Mouse (Mus musculus) MEL (cell line): Measurements from ENCODE around the gene Pld5. TPM values are rescaled to one million over a fixed set of nuclear protein-coding genes. Genes with fewer than 3 reads are reported as not detected.

Experiments
- DNase-seq: peaks from one replicate; pipeline ENCODE4 v3.0.0; 2011; ENCODE audit warnings: low read depth, low spot score
- H3K27ac ChIP-seq: 2 replicates; pipeline ENCODE4 v1.5.1; 2012; ENCODE audit warnings: low read depth, mild to moderate bottlenecking, control low read depth, low read length, moderate library complexity; ENCODE audit not compliant: control insufficient read depth
- H3K27me3 ChIP-seq, 2 experiments: fragments of 150-350 bp in 1 of 2; sonication (generic) in 1 of 2; 2 replicates each; pipeline ENCODE4 v1.6.1; 2012; ENCODE audit warnings: low read length in 2 of 2, mild to moderate bottlenecking in 2 of 2, improper control_type of control experiment in 1 of 2, moderate library complexity in 1 of 2; ENCODE audit not compliant: insufficient read depth in 2 of 2, control insufficient read depth in 1 of 2
- H3K36me3 ChIP-seq, 2 experiments: 2 replicates each; pipeline ENCODE4 v1.6.1; 2012 to 2014; ENCODE audit warnings: low read length in 2 of 2, improper control_type of control experiment in 1 of 2, inconsistent platforms in 1 of 2, mild to moderate bottlenecking in 1 of 2; ENCODE audit not compliant: insufficient read depth in 2 of 2, control insufficient read depth in 1 of 2
- H3K4me1 ChIP-seq, 2 experiments: fragments of 150-350 bp in 1 of 2; sonication (generic) in 1 of 2; 2 replicates each; pipeline ENCODE4 v1.6.1; 2012; ENCODE audit warnings: low read length in 2 of 2, improper control_type of control experiment in 1 of 2, mild to moderate bottlenecking in 1 of 2; ENCODE audit not compliant: insufficient read depth in 2 of 2, control insufficient read depth in 1 of 2
- H3K4me3 ChIP-seq, 2 experiments: fragments of 150-350 bp in 1 of 2; sonication (generic) in 1 of 2; 2 replicates each; pipeline ENCODE4 v1.5.1; 2012; ENCODE audit warnings: low read depth in 2 of 2, low read length in 2 of 2, mild to moderate bottlenecking in 2 of 2, moderate library complexity in 2 of 2, control low read depth in 1 of 2, improper control_type of control experiment in 1 of 2; ENCODE audit not compliant: control insufficient read depth in 1 of 2, insufficient read depth in 1 of 2
- H3K79me2 ChIP-seq: 2 replicates; pipeline ENCODE4 v1.6.1; 2012; ENCODE audit warnings: mild to moderate bottlenecking, low read length, moderate library complexity; ENCODE audit not compliant: control insufficient read depth, poor library complexity, insufficient read depth
- H3K9ac ChIP-seq: 2 replicates; pipeline ENCODE4 v1.6.1; 2012; ENCODE audit warnings: low read depth, mild to moderate bottlenecking, control low read depth, low read length, moderate library complexity; ENCODE audit not compliant: control insufficient read depth, poor library complexity, severe bottlenecking
- H3K9me3 ChIP-seq: fragments of 150-350 bp; sonication (generic); replicated peaks from 2 replicates; pipeline ENCODE4 v1.6.1; 2012; ENCODE audit warnings: mild to moderate bottlenecking, low read length, improper control_type of control experiment, moderate library complexity; ENCODE audit not compliant: insufficient read depth
- BHLHE40 ChIP-seq: IDR thresholded peaks from 2 replicates; pipeline ENCODE4 v1.6.1; 2012; ENCODE audit warnings: low read depth, mild to moderate bottlenecking, inconsistent platforms, low read length, improper control_type of control experiment, borderline replicate concordance
- CHD1 ChIP-seq: IDR thresholded peaks from 2 replicates; pipeline ENCODE4 v1.6.1; 2012; ENCODE audit warnings: low read depth, mild to moderate bottlenecking, inconsistent platforms, low read length, improper control_type of control experiment
- CHD2 ChIP-seq: IDR thresholded peaks from 2 replicates; pipeline ENCODE4 v1.6.1; 2011; ENCODE audit warnings: low read length, improper control_type of control experiment
- CTCF ChIP-seq, 3 experiments: IDR thresholded peaks in 2 of 3; conservative IDR thresholded peaks in 1 of 3; 2 replicates each; pipeline ENCODE4 v1.5.1; 2011 to 2012; ENCODE audit warnings: low read length in 3 of 3, low read depth in 2 of 3, mild to moderate bottlenecking in 2 of 3, improper control_type of control experiment in 1 of 3, inconsistent platforms in 1 of 3, mixed read lengths in 1 of 3, moderate library complexity in 1 of 3; ENCODE audit not compliant: control insufficient read depth in 1 of 3, insufficient read depth in 1 of 3, poor library complexity in 1 of 3, severe bottlenecking in 1 of 3
- GABPA ChIP-seq: IDR thresholded peaks from 2 replicates; pipeline ENCODE4 v1.6.1; 2012; ENCODE audit warnings: low read depth, mild to moderate bottlenecking, inconsistent platforms, low read length, improper control_type of control experiment, moderate library complexity
- JUND ChIP-seq: IDR thresholded peaks from 2 replicates; pipeline ENCODE4 v1.6.1; 2011; ENCODE audit warnings: low read depth, mild to moderate bottlenecking, improper control_type of control experiment, low read length
- KAT2A ChIP-seq: conservative IDR thresholded peaks from 2 replicates; pipeline ENCODE4 v1.6.1; 2012; ENCODE audit warnings: low read depth, low read length, improper control_type of control experiment, inconsistent platforms
- MAFK ChIP-seq: IDR thresholded peaks from 2 replicates; pipeline ENCODE4 v1.6.1; 2011; ENCODE audit warnings: low read depth, mild to moderate bottlenecking, low read length, improper control_type of control experiment, borderline replicate concordance
- MAZ ChIP-seq: IDR thresholded peaks from 2 replicates; pipeline ENCODE4 v1.6.1; 2012; ENCODE audit warnings: low read depth, mild to moderate bottlenecking, inconsistent platforms, low read length, improper control_type of control experiment
- MEF2A ChIP-seq: IDR thresholded peaks from 2 replicates; pipeline ENCODE4 v1.6.1; 2014; ENCODE audit warnings: low read depth, mild to moderate bottlenecking, inconsistent platforms, low read length, improper control_type of control experiment; ENCODE audit not compliant: poor library complexity, insufficient replicate concordance, severe bottlenecking; ENCODE audit errors: extremely low read depth
- MXI1 ChIP-seq: IDR thresholded peaks from 2 replicates; pipeline ENCODE4 v1.6.1; 2011; ENCODE audit warnings: mild to moderate bottlenecking, low read depth, low read length, improper control_type of control experiment
- MYC ChIP-seq: IDR thresholded peaks from 2 replicates; pipeline ENCODE4 v1.6.1; 2011; ENCODE audit warnings: low read depth, mild to moderate bottlenecking, low read length, improper control_type of control experiment, moderate library complexity
- NELFE ChIP-seq: IDR thresholded peaks from 2 replicates; pipeline ENCODE4 v1.6.1; 2011; ENCODE audit warnings: low read depth, low read length, improper control_type of control experiment
- POLR2AphosphoS2 ChIP-seq: IDR thresholded peaks from 2 replicates; pipeline ENCODE4 v1.6.1; 2011; ENCODE audit warnings: low read length, improper control_type of control experiment
- POLR2AphosphoS5 ChIP-seq: IDR thresholded peaks from 2 replicates; pipeline ENCODE4 v1.6.1; 2012; ENCODE audit warnings: low read depth, borderline replicate concordance, mild to moderate bottlenecking, inconsistent platforms, low read length, moderate library complexity, mixed read lengths
- RCOR1 ChIP-seq: IDR thresholded peaks from 2 replicates; pipeline ENCODE4 v1.6.1; 2012; ENCODE audit warnings: low read depth, mild to moderate bottlenecking, inconsistent platforms, low read length, improper control_type of control experiment
- SIN3A ChIP-seq: IDR thresholded peaks from 2 replicates; pipeline ENCODE4 v1.6.1; 2012; ENCODE audit warnings: low read length, improper control_type of control experiment, inconsistent platforms
- UBTF ChIP-seq: IDR thresholded peaks from 2 replicates; pipeline ENCODE4 v1.6.1; 2012; ENCODE audit warnings: low read depth, mild to moderate bottlenecking, inconsistent platforms, low read length, improper control_type of control experiment, moderate library complexity, borderline replicate concordance; ENCODE audit not compliant: insufficient read depth
- ZMIZ1 ChIP-seq: IDR thresholded peaks from 2 replicates; pipeline ENCODE4 v1.6.1; 2012; ENCODE audit warnings: low read depth, mild to moderate bottlenecking, inconsistent platforms, low read length, improper control_type of control experiment, moderate library complexity
- ZNF384 ChIP-seq: IDR thresholded peaks from 2 replicates; pipeline ENCODE4 v1.6.1; 2012; ENCODE audit warnings: low read depth, mild to moderate bottlenecking, inconsistent platforms, low read length, improper control_type of control experiment
- polyA plus RNA-seq, 2 experiments: library from polyadenylated mRNA; stranded (reverse) in 1 of 2; unstranded in 1 of 2; fragments of >175 nt in 1 of 2; fragments of >200 nt in 1 of 2; gene quantifications; 2 replicates each; pipeline versions ENCODE4 v1.2.1 to v1.2.4; 2012; ENCODE audit warnings: low replicate concordance in 2 of 2, low read depth in 1 of 2; ENCODE audit not compliant: insufficient read length in 2 of 2, insufficient read depth in 1 of 2, missing spikeins in 1 of 2
- total RNA-seq: library from RNA; depleted of rRNA; stranded (reverse); fragments of 300-350 nt; gene quantifications from 2 replicates; pipeline ENCODE4 v1.2.3, GENCODE M21; 2012

The Pld5 gene
- total and polyA plus RNA-seq, 3 experiments, result 0.01 TPM; not detected in 2

DNA sequence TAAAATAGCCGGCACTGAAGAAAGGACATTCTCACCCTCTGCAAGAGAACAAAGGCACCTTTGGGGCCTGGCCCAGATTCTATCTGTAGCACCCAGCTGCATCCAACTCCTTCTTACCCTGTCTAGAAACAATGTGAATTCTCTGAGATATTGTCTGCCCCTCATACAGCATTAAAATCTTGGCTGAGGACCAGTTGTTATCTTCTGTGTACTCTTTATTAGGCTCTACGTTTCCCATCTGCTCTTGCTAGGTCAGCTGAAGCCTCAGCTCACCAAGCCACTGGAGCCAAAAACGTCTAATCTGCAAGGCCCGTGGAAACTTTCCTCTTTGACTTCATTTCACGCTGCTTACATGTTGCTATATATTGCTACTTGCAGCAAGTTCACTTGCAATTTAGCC lies 228.1 kb downstream of the Pld5 start:
- H3K27me3 ChIP-seq, result peaks cover 0 to 3% of the 10 kb centered on the region in 2 experiments
- TF ChIP-seq ZMIZ1 (no peak), UBTF (no peak)
- DNase-seq, result no peak

DNA sequence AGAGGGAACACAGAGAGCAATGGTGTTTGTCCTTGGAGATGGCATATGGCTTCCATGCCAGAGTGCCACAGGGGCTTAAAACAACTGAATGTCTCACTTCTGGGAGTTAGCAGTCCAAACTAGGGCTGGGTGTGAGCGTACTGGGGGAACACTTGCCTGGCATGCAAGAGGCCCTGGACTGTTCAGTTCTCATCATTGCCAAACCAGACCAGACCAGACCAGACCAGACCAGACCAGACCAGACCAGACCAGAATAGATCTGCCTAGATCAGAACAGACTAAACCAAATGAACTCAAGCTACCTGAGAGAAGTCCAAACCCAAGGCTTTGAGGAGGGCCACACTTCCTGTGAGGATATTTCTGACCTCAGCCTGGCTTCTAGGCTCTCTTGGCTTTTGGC lies 228.7 kb downstream of the Pld5 start:
- no peak for DNase-seq
- Histone ChIP-seq H3K27ac (no peak overlapping the region), H3K4me1 (no peaks in the 10 kb centered on the region), H3K36me3 (no peaks in the 10 kb centered on the region), H3K79me2 (no peaks in the 10 kb centered on the region)
- TF ChIP-seq ZMIZ1, result no peak
- no peak for TF ChIP-seq POLR2AphosphoS5
- TF ChIP-seq MAZ, result no peak
- TF ChIP-seq POLR2AphosphoS2, result no peak
- TF ChIP-seq CHD2, result no peak
- no peak for TF ChIP-seq GABPA
- TF ChIP-seq JUND, result no peak
- no peak for TF ChIP-seq BHLHE40
- no peak for TF ChIP-seq MXI1
- TF ChIP-seq MEF2A, result no peak
- no peak for TF ChIP-seq SIN3A
- no peak for TF ChIP-seq CHD1
- no peak for TF ChIP-seq MYC
- TF ChIP-seq, all 39 proteins: peak for 0
- Histone ChIP-seq H3K4me3 (no peak overlapping the region), H3K9me3 (no peaks in the 10 kb centered on the region), H3K9ac (no peak overlapping the region), H3K27me3 (peaks cover 0 to 3% of the 10 kb centered on the region in 2 experiments)

More for the DNA sequence above, 228.1 kb downstream of the Pld5 start:
- Histone ChIP-seq H3K27ac (no peak overlapping the region), H3K9me3 (no peaks in the 10 kb centered on the region), H3K4me1 (no peaks in the 10 kb centered on the region), H3K36me3 (no peaks in the 10 kb centered on the region), H3K9ac (no peak overlapping the region), H3K79me2 (no peaks in the 10 kb centered on the region), H3K4me3 (no peak overlapping the region)

DNA sequence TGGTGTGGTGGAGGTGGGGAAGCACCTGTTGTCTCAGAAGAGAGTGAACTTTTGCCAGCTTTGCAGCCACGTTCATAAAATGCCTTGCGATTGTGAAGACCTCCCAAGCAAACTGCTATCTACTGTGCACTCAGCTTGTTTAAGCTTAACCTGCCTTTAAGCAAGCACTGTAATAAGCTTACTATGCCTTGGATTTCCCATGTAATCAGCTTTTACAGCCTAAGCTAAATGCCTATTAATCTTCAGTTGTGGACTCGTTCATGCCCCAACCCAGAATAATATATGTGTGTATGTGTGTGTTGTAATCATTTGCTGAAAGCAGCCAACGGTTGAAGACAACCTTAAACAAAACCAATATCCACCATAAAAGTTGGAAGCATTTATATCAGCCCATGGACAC lies 232.1 kb downstream of the Pld5 start:
- no peaks in the 10 kb centered on the region for H3K36me3 ChIP-seq
- H3K79me2 ChIP-seq, result no peaks in the 10 kb centered on the region
- H3K4me3 ChIP-seq, result no peak overlapping the region
- no peaks in the 10 kb centered on the region for H3K9me3 ChIP-seq
- no peak for TF ChIP-seq RCOR1
- TF ChIP-seq POLR2AphosphoS5, result no peak
- no peak for TF ChIP-seq NELFE
- no peak for TF ChIP-seq CTCF (IDR thresholded peaks at IDR 0.05 in 2 of 3, conservative IDR thresholded peaks at IDR 0.05 in 1 of 3; ENCODE audit: control insufficient read depth in 1 of 3, insufficient read depth in 1 of 3, low read depth in 2 of 3, low read length in 3 of 3, poor library complexity in 1 of 3, severe bottlenecking in 1 of 3)
- no peak for TF ChIP-seq MYC
- TF ChIP-seq MEF2A, result no peak
- no peak for TF ChIP-seq MAFK
- no peak for TF ChIP-seq GABPA
- no peak for TF ChIP-seq ZNF384
- TF ChIP-seq ZMIZ1, result no peak
- TF ChIP-seq MAZ, result no peak
- no peak for TF ChIP-seq KAT2A
- H3K4me1 ChIP-seq, result no peaks in the 10 kb centered on the region
- H3K27me3 ChIP-seq, result no peaks in the 10 kb centered on the region; a peak in 2 of 4 replicates
- no peak overlapping the region for H3K27ac ChIP-seq
- no peak for DNase-seq
- no peak overlapping the region for H3K9ac ChIP-seq
